Mouse (Mus musculus): ENCODE measurements at regions not wholly inside any gene's neighbourhood (a gene's known extent, or its start where the extent isn't known, plus 50 kb on each side); places are given as distances from the start of the nearest gene placed in this dataset.

- TF ChIP-seq CTCF (IDR thresholded peaks at IDR 0.05) (no peak), EP300 (IDR thresholded peaks at IDR 0.05) (no peak)
These were observed 750.3 kb downstream of the Nedd1 start for GRCm38 (mm10) chr10:91971951-91972350.
